In the genomic region with DNA sequence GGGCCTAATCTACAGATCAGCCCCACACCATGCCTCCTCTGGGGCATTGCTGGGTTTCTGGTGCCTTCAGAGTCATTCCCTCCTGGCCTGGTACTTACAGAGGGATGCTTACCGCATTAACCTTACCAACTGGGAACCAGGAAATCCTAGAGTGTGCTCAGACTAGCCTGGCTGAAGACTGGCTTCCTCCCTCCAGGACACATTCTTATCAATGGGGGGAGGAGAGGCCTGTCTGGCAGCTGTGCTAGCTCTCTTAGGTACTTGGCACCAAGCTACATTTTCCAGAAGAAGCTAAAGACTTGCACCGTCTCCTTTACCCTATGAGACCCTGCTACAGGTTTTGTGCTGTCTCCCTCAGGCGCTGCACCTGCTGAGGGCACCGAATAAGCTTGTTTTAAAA, we compare ENCODE assay signal across 28 mouse cellular contexts. TPM values are rescaled to one million over a fixed set of nuclear protein-coding genes. Genes with fewer than 3 reads are reported as not detected.
A peak's percentile ranks its signal among the peaks of the same experiment; 100 is the strongest.
DNase-seq lines count a peak whose midpoint lies in the region; ATAC-seq and TF ChIP-seq lines count a peak whose summit lies in the region.
"Had no signal": no experiment of that assay in that cellular context is flagged by ENCODE, and none has a peak within 500 bp of the region (broad histone marks: within the 10 kb centered on the region; RNA-seq: fewer than 3 reads in every experiment).

No protein-coding gene starts in this region.

- peak; percentile 71 for ATAC-seq in heart, embryonic 15.5 days (replicated peaks; ENCODE audit: insufficient number of reproducible peaks, insufficient read depth, low FRiP score, low read depth)
- ATAC-seq in lung, postnatal 0 days: peak; percentile 64
- ATAC-seq: forebrain, embryonic 16.5 days; intestine, embryonic 16.5 days; midbrain, embryonic 13.5 days had no signal

- H3K9me3 ChIP-seq in heart, embryonic 15.5 days (replicated peaks): no peaks in the 10 kb centered on the region
- H3K9me3 ChIP-seq in lung, postnatal 0 days (ENCODE audit: low read length): no peaks in the 10 kb centered on the region
- H3K9me3 ChIP-seq: hindbrain, embryonic 13.5 days; midbrain, embryonic 13.5 days; neural tube, embryonic 15.5 days; stomach, embryonic 15.5 days had no signal

- H3K4me3 ChIP-seq in heart, embryonic 15.5 days: no peak overlapping the region
- no peak overlapping the region for H3K4me3 ChIP-seq in lung, adult 2 months (replicated peaks; ENCODE audit: extremely low read depth, low read depth, low read length)
- no peak overlapping the region for H3K4me3 ChIP-seq in lung, postnatal 0 days (ENCODE audit: low read depth, low read length)
- H3K4me3 ChIP-seq: erythroblast, embryonic 14.5 days; hindbrain, embryonic 13.5 days; midbrain, embryonic 13.5 days; neural tube, embryonic 15.5 days; stomach, embryonic 15.5 days had no signal

- TF ChIP-seq CTCF in lung, adult 2 months (IDR thresholded peaks at IDR 0.05; ENCODE audit: insufficient read depth, low read length): no peak
- TF ChIP-seq CTCF in lung, postnatal 0 days (IDR thresholded peaks at IDR 0.05): no peak

- H3K4me2 ChIP-seq in heart, embryonic 15.5 days: 0 out of 2 replicates have a peak overlapping the region, but pooled peaks have one; percentile 6
- H3K4me2 ChIP-seq in lung, postnatal 0 days (replicated peaks; ENCODE audit: low read depth, low read length): no peak overlapping the region
- H3K4me2 ChIP-seq: hindbrain, embryonic 13.5 days; midbrain, embryonic 13.5 days; neural tube, embryonic 15.5 days; stomach, embryonic 15.5 days had no signal

- no peak overlapping the region; the same call in 1 of the 2 replicates for H3K27ac ChIP-seq in heart, embryonic 15.5 days
- H3K27ac ChIP-seq in lung, postnatal 0 days (ENCODE audit: low read length): no peak overlapping the region
- H3K27ac ChIP-seq: hindbrain, embryonic 13.5 days; kidney, postnatal 0 days; liver, embryonic 14.5 days; macrophage; midbrain, embryonic 13.5 days; neural tube, embryonic 15.5 days; stomach, embryonic 15.5 days had no signal

- WGBS in heart, embryonic 15.5 days: 35% methylated on average over 4 of the region's 4 CpGs
- WGBS in lung, adult 2 months: 47% methylated on average over 4 of the region's 4 CpGs
- 33% methylated on average over 4 of the region's 4 CpGs for WGBS in lung, postnatal 0 days

- DNase-seq in heart, adult 11 months: no peak
- DNase-seq in lung, adult 2 months: peak; percentile 32
- no peak for DNase-seq in lung, postnatal 14 days
- DNase-seq in lung, postnatal 0 days (ENCODE audit: low spot score): peak; percentile 62
- DNase-seq in cerebellum, postnatal 36 days: no peak
- DNase-seq: adrenal gland, postnatal 36 days; B cell, adult 2 months; cerebellum, adult 18-20 months; cerebellum, postnatal 10 days; gastrocnemius, postnatal 10 days; heart, postnatal 4 days; kidney, adult 8-10 months; kidney, postnatal 4 days; liver; retina, postnatal 1 day; right cerebral cortex, postnatal 14 days had no signal

- peaks cover 4% of the 10 kb centered on the region; the same call in 1 of the 2 replicates for H3K27me3 ChIP-seq in heart, embryonic 15.5 days
- no peaks in the 10 kb centered on the region for H3K27me3 ChIP-seq in lung, postnatal 0 days (replicated peaks; ENCODE audit: insufficient read depth, low read length)
- H3K27me3 ChIP-seq: hindbrain, embryonic 13.5 days; midbrain, embryonic 13.5 days; neural tube, embryonic 15.5 days; stomach, embryonic 15.5 days had no signal

- no peak for TF ChIP-seq EP300 in lung, postnatal 0 days (IDR thresholded peaks at IDR 0.05)

- H3K36me3 ChIP-seq in heart, embryonic 15.5 days: no peaks in the 10 kb centered on the region
- no peaks in the 10 kb centered on the region for H3K36me3 ChIP-seq in lung, postnatal 0 days (ENCODE audit: insufficient read depth, low read length)
- H3K36me3 ChIP-seq: hindbrain, embryonic 13.5 days; midbrain, embryonic 13.5 days; neural tube, embryonic 15.5 days; stomach, embryonic 15.5 days had no signal

- peaks cover 15% of the 10 kb centered on the region for H3K4me1 ChIP-seq in heart, embryonic 15.5 days (replicated peaks)
- H3K4me1 ChIP-seq in lung, adult 2 months (ENCODE audit: control insufficient read depth, insufficient read depth, low read length): peaks cover 26% of the 10 kb centered on the region
- H3K4me1 ChIP-seq in lung, postnatal 0 days (ENCODE audit: insufficient read depth, low read depth, low read length): peaks cover 17% of the 10 kb centered on the region
- H3K4me1 ChIP-seq: hindbrain, embryonic 13.5 days; midbrain, embryonic 13.5 days; neural tube, embryonic 15.5 days; stomach, embryonic 15.5 days had no signal

- TF ChIP-seq POLR2A in lung, adult 2 months (IDR thresholded peaks at IDR 0.05; ENCODE audit: borderline replicate concordance, extremely low read depth, low read depth, low read length): no peak

- no peak overlapping the region for H3K9ac ChIP-seq in heart, embryonic 15.5 days
- H3K9ac ChIP-seq in lung, postnatal 0 days (replicated peaks; ENCODE audit: low read depth): no peak overlapping the region
- H3K9ac ChIP-seq: hindbrain, embryonic 13.5 days; liver, embryonic 14.5 days; midbrain, embryonic 13.5 days; neural tube, embryonic 15.5 days; stomach, embryonic 15.5 days had no signal

RNA-seq across cellular contexts. Expression of a gene that starts 40.2 kb away (rescaled TPM):
- polyA plus RNA-seq in heart, embryonic 15.5 days (2015; fragmentation: Nextera tagmentation; extraction: Ambion mirVana): 0.53 and 0.65 TPM in 2 replicates
- 50.3 and 57.1 TPM in 2 replicates for polyA plus RNA-seq in lung, adult 2 months (2012; rRNA removed)
- 26.3 and 35.2 TPM in 2 replicates for polyA plus RNA-seq in lung, postnatal 0 days (2015; fragmentation: Nextera tagmentation; extraction: Ambion mirVana)
- polyA plus RNA-seq: erythroblast, embryonic 14.5 days; limb, embryonic 11.5 days had no signal

Comparison
In these comparisons a context has a peak if more than half of its experiments do, and no peak if none do; other contexts are left out.
1. DNase-seq: peak in lung, adult 2 months (single experiment) and lung, postnatal 0 days (single experiment); none in heart, adult 11 months (single experiment), lung, postnatal 14 days (single experiment) and cerebellum, postnatal 36 days (0 of 2).
2. RNA of a gene that starts 40.2 kb away (polyA plus RNA-seq): 50.3 to 57.1 TPM in lung, adult 2 months and 26.3 to 35.2 TPM in lung, postnatal 0 days; 0.53 to 0.65 TPM in heart, embryonic 15.5 days; every median in the first group is over 10 times any median in the second.